Mouse (Mus musculus) CH12.LX (cell line): Measurements from ENCODE around the gene Uck2. TPM values are rescaled to one million over a fixed set of nuclear protein-coding genes. Genes with fewer than 3 reads are reported as not detected.

ENCODE experiments used
- DNase-seq: peaks from one replicate; pipeline ENCODE4 v3.0.0-alpha.2; 2013; ENCODE audit errors: extremely low read depth
- H3K27ac ChIP-seq: 2 replicates; pipeline ENCODE4 v1.5.1; 2012; ENCODE audit warnings: low read depth, mild to moderate bottlenecking, control low read depth, moderate library complexity; ENCODE audit not compliant: insufficient read depth
- H3K27me3 ChIP-seq: replicated peaks from 2 replicates; pipeline ENCODE3; 2012; ENCODE audit warnings: inconsistent platforms
- H3K36me3 ChIP-seq, 2 experiments: replicated peaks in 1 of 2; 2 replicates each; pipeline versions ENCODE3 to v1.6.1; 2012; ENCODE audit warnings: inconsistent platforms in 1 of 2, low read length in 1 of 2, mild to moderate bottlenecking in 1 of 2, mixed read lengths in 1 of 2, moderate library complexity in 1 of 2; ENCODE audit not compliant: control insufficient read depth in 1 of 2, insufficient read depth in 1 of 2
- H3K4me1 ChIP-seq, 2 experiments: 2 replicates each; pipeline ENCODE4 v1.6.1; 2012; ENCODE audit warnings: inconsistent platforms in 1 of 2, moderate library complexity in 1 of 2; ENCODE audit not compliant: insufficient read depth in 2 of 2, control insufficient read depth in 1 of 2
- H3K4me2 ChIP-seq: 2 replicates; pipeline ENCODE4 v1.6.1; 2012; ENCODE audit warnings: low read depth, mild to moderate bottlenecking, control low read depth; ENCODE audit not compliant: poor library complexity, insufficient read depth, severe bottlenecking
- H3K4me3 ChIP-seq, 3 experiments: fragments of 150-350 bp in 1 of 3; sonication (generic) in 1 of 3; replicated peaks in 1 of 3; 2 replicates each; pipeline versions ENCODE3 to v1.5.1; 2011 to 2012; ENCODE audit warnings: low read depth in 2 of 3, low read length in 2 of 3, mild to moderate bottlenecking in 2 of 3, moderate library complexity in 2 of 3, control low read depth in 1 of 3, improper control_type of control experiment in 1 of 3, inconsistent platforms in 1 of 3, mixed read lengths in 1 of 3; ENCODE audit not compliant: poor library complexity in 1 of 3
- H3K79me2 ChIP-seq: replicated peaks from 2 replicates; pipeline ENCODE4 v1.6.1; 2012; ENCODE audit warnings: mild to moderate bottlenecking, moderate library complexity; ENCODE audit not compliant: control insufficient read depth, poor library complexity, insufficient read depth, severe bottlenecking; ENCODE audit errors: extremely low read depth
- H3K9ac ChIP-seq: 2 replicates; pipeline ENCODE4 v1.6.1; 2012; ENCODE audit warnings: low read depth, mild to moderate bottlenecking, control low read depth, moderate library complexity; ENCODE audit not compliant: insufficient read depth
- H3K9me3 ChIP-seq: replicated peaks from 2 replicates; pipeline ENCODE3; 2012; ENCODE audit warnings: low read length, inconsistent platforms, mixed read lengths
- CHD1 ChIP-seq: IDR thresholded peaks from 2 replicates; pipeline ENCODE4 v1.6.1; 2012; ENCODE audit warnings: low read depth, low read length, improper control_type of control experiment, inconsistent platforms
- ELF1 ChIP-seq: IDR thresholded peaks from 2 replicates; pipeline ENCODE4 v1.6.1; 2014; ENCODE audit warnings: low read depth, mild to moderate bottlenecking, inconsistent platforms, low read length, improper control_type of control experiment
- HCFC1 ChIP-seq: IDR thresholded peaks from 2 replicates; pipeline ENCODE4 v1.6.1; 2012; ENCODE audit warnings: low read depth, mild to moderate bottlenecking, inconsistent platforms, low read length, improper control_type of control experiment
- IRF4 ChIP-seq: IDR thresholded peaks from 2 replicates; pipeline ENCODE4 v1.6.1; 2014; ENCODE audit warnings: low read depth, mild to moderate bottlenecking, inconsistent platforms, low read length, improper control_type of control experiment
- JUN ChIP-seq: IDR thresholded peaks from 2 replicates; pipeline ENCODE4 v1.6.1; 2011; ENCODE audit warnings: low read depth, mild to moderate bottlenecking, low read length, improper control_type of control experiment, moderate library complexity; ENCODE audit not compliant: insufficient read depth
- KAT2A ChIP-seq: IDR thresholded peaks from 2 replicates; pipeline ENCODE4 v1.6.1; 2012; ENCODE audit warnings: low read length, improper control_type of control experiment, inconsistent platforms; ENCODE audit not compliant: insufficient replicate concordance
- MAFK ChIP-seq: IDR thresholded peaks from 2 replicates; pipeline ENCODE4 v1.6.1; 2011; ENCODE audit warnings: low read length, improper control_type of control experiment; ENCODE audit not compliant: insufficient replicate concordance
- MAX ChIP-seq: IDR thresholded peaks from 2 replicates; pipeline ENCODE4 v1.6.1; 2011; ENCODE audit warnings: low read length, improper control_type of control experiment
- MEF2A ChIP-seq: IDR thresholded peaks from 2 replicates; pipeline ENCODE4 v1.6.1; 2014; ENCODE audit warnings: low read depth, mild to moderate bottlenecking, inconsistent platforms, low read length, improper control_type of control experiment, borderline replicate concordance
- MXI1 ChIP-seq: IDR thresholded peaks from 2 replicates; pipeline ENCODE4 v1.6.1; 2011; ENCODE audit warnings: mild to moderate bottlenecking, low read depth, low read length, improper control_type of control experiment
- PAX5 ChIP-seq: IDR thresholded peaks from 2 replicates; pipeline ENCODE4 v1.6.1; 2012; ENCODE audit warnings: low read length, inconsistent platforms, mixed read lengths
- POLR2AphosphoS2 ChIP-seq: IDR thresholded peaks from 2 replicates; pipeline ENCODE4 v1.6.1; 2011; ENCODE audit warnings: low read depth, low read length, improper control_type of control experiment
- RCOR1 ChIP-seq: conservative IDR thresholded peaks from 2 replicates; pipeline ENCODE4 v1.6.1; 2012; ENCODE audit warnings: low read depth, mild to moderate bottlenecking, inconsistent platforms, low read length, improper control_type of control experiment
- SIN3A ChIP-seq: IDR thresholded peaks from 2 replicates; pipeline ENCODE4 v1.6.1; 2012; ENCODE audit warnings: low read length, improper control_type of control experiment, inconsistent platforms
- SMC3 ChIP-seq: IDR thresholded peaks from 2 replicates; pipeline ENCODE4 v1.6.1; 2011; ENCODE audit warnings: low read depth, low read length, improper control_type of control experiment
- USF2 ChIP-seq: conservative IDR thresholded peaks from 2 replicates; pipeline ENCODE4 v1.6.1; 2011; ENCODE audit warnings: low read depth, low read length, improper control_type of control experiment
- ZNF384 ChIP-seq: IDR thresholded peaks from 2 replicates; pipeline ENCODE4 v1.6.1; 2012; ENCODE audit warnings: low read depth, low read length, improper control_type of control experiment, inconsistent platforms
- dilution Hi-C: fragments of 300-500 bp; cut with MboI; formaldehyde crosslinking; loops from 2 replicates; pipeline ENCODE4 v1.14.3; 2020; ENCODE audit warnings: low sequenced_read_pairs; ENCODE audit not compliant: extremely low pct_unique_long_range_greater_than_20kb, extremely low pct_ligation_motif_present
- in situ Hi-C: fragments of 300-500 bp; cut with MboI; formaldehyde crosslinking; loops from 3 replicates; pipeline ENCODE4 v1.14.3; 2019; ENCODE audit warnings: low sequenced_read_pairs, low pct_ligation_motif_present, low pct_unique_long_range_greater_than_20kb, mixed read lengths
- polyA plus RNA-seq: library from polyadenylated mRNA; unstranded; fragments of >175 nt; gene quantifications from 2 replicates; pipeline ENCODE4 v1.2.1, GENCODE M21; 2012; ENCODE audit warnings: low read depth; ENCODE audit not compliant: insufficient read length
- total RNA-seq, 2 experiments: library from RNA; depleted of rRNA; stranded (reverse); fragments of 300-350 nt in 1 of 2; fragments of >200 nt in 1 of 2; gene quantifications; 2 replicates each; pipeline ENCODE4 v1.2.3; 2012 to 2014

The Uck2 gene
- total and polyA plus RNA-seq, 3 experiments: 235 to 392 (median 363) TPM

GRCm38 (mm10) chr1:167236790-167237189 lies 48.3 kb downstream of the Uck2 start:
- H3K27me3 ChIP-seq: no peaks in the 10 kb centered on the region
- no peak overlapping the region for H3K4me3 ChIP-seq
- H3K4me2 ChIP-seq: no peak overlapping the region
- peaks cover 12 to 24% of the 10 kb centered on the region in 2 experiments for H3K4me1 ChIP-seq
- no peak overlapping the region for H3K9ac ChIP-seq
- H3K36me3 ChIP-seq: peaks cover 50 to 88% of the 10 kb centered on the region in 2 experiments
- DNase-seq: no peak
- no peak for TF ChIP-seq MXI1
- no peak for TF ChIP-seq SIN3A
- no peak for TF ChIP-seq MAX
- TF ChIP-seq HCFC1: no peak
- TF ChIP-seq RCOR1: no peak
- no peak for TF ChIP-seq KAT2A
- TF ChIP-seq PAX5: no peak
- no peak for TF ChIP-seq ZNF384
- no peak for TF ChIP-seq SMC3
- no peak for TF ChIP-seq IRF4
- no peak for TF ChIP-seq JUN
- no peak for TF ChIP-seq MAFK
- TF ChIP-seq USF2: no peak
- TF ChIP-seq POLR2AphosphoS2: no peak
- no peak for TF ChIP-seq CHD1
- TF ChIP-seq ELF1: no peak
- TF ChIP-seq, all 38 proteins: peak for 0
- no peak overlapping the region for H3K27ac ChIP-seq
- H3K79me2 ChIP-seq: peaks cover 53% of the 10 kb centered on the region
- in situ Hi-C loops (no loop called here), dilution Hi-C loops (no loop called here)
- H3K9me3 ChIP-seq: no peaks in the 10 kb centered on the region

GRCm38 (mm10) chr1:167234344-167234743 lies 50.8 kb downstream of the Uck2 start:
- Histone ChIP-seq H3K4me2 (no peak overlapping the region), H3K4me1 (no peaks in the 10 kb centered on the region), H3K4me3 (no peak overlapping the region), H3K36me3 (peaks cover 69 to 95% of the 10 kb centered on the region in 2 experiments), H3K9ac (no peak overlapping the region), H3K27ac (no peak overlapping the region), H3K79me2 (peaks cover 38% of the 10 kb centered on the region), H3K9me3 (no peaks in the 10 kb centered on the region), H3K27me3 (no peaks in the 10 kb centered on the region)
- no peak for TF ChIP-seq KAT2A
- TF ChIP-seq HCFC1: no peak
- no peak for TF ChIP-seq MAX
- TF ChIP-seq ELF1: no peak
- no peak for TF ChIP-seq MEF2A
- dilution Hi-C loops: no loop called here
- DNase-seq: no peak
- in situ Hi-C loops: loop anchor here (5.0 kb wide), 1 partner anchor 103 kb away; no protein-coding TSS in a partner anchor
